Mouse (Mus musculus) adrenal gland, postnatal 36 days (tissue): ENCODE data around the gene Gm3676. TPM values are rescaled to one million over a fixed set of nuclear protein-coding genes. Genes with fewer than 3 reads are reported as not detected.
"Not testable (repeated sequence)": the region's sequence is repeated elsewhere in the genome, so short reads cannot be mapped to it uniquely, and the experiment has no call there.

Source experiments
- DNase-seq, 2 experiments: peaks; one replicate each; pipeline ENCODE4 v3.0.0; 2021; ENCODE audit warnings: mixed read lengths in 1 of 2
- long read RNA-seq, 2 experiments: library from polyadenylated mRNA; stranded (forward); transcript quantifications; one replicate each; pipeline ENCODE4 v2.0.0; 2021; ENCODE audit warnings: borderline sequencing depth in 2 of 2
- total RNA-seq, 2 experiments: library from RNA; stranded (reverse); gene quantifications; 2 replicates each; pipeline ENCODE4 v1.2.3; 2021

Gene Gm3676
- not detected for total RNA-seq
- long read RNA-seq, experiment 1 = 0 reads
- long read RNA-seq, experiment 2 = 0 reads

DNA sequence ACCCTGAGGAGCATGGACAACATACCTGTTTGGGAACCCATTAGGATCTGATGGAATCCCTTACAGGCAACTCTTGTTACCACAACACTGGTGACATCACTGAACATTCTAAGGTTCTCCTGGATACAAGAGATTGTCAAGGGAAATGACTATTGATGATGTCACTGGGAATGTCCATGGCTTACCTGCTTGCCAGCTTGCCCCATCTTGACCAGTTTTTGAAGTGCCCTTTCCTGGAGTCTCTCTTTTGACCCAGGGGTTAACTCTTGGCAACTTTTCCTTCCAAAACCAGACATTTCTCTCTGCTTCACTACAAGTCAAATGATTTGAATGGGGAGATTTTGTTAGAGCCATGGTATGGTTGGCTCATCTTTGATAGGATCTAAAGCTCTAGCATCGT lies at the start of gene Gm3676:
Gm3676 (minus strand) TSS at position 101 of the 400 bp plus-strand sequence.
- not testable (repeated sequence) for DNase-seq

GRCm38 (mm10) chr14:41648176-41648575 lies 1.9 kb upstream of the Gm3676 start:
- not testable (repeated sequence) for DNase-seq

- DNase-seq = not testable (repeated sequence)
These were observed 16.1 kb downstream of the Gm3676 start for GRCm38 (mm10) chr14:41630144-41630543.

DNA sequence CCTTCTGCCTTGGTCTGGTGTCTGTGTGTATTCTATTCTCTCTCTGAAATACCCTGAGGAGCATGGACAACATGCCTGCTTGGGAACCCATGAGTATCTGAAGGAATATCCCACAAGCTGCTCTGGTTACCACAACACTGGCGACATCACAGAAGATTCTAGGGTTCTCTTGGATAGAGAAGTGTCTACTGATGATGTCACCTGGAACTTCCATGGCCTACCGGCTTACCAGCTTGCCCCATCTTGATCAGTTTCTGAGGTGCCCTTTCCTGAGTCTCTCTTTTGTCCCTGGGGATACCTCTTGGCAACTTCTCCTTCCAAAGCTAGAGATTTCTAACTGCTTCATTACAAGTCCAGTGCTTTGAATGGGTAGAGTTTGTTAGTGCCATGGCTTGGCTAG lies 21.8 kb downstream of the Gm3676 start, which contains the start of gene Gm3072:
Gm3072 (minus strand) TSS at position 101 of the 400 bp plus-strand sequence.
- DNase-seq = not testable (repeated sequence)

- not testable (repeated sequence) for DNase-seq
These were observed 23.8 kb downstream of the Gm3676 start for GRCm38 (mm10) chr14:41622535-41622934.

GRCm38 (mm10) chr14:41610690-41611089 lies 35.6 kb downstream of the Gm3676 start:
- not testable (repeated sequence) for DNase-seq

- DNase-seq = not testable (repeated sequence)
These were observed 45.4 kb downstream of the Gm3676 start for GRCm38 (mm10) chr14:41600935-41601334.

Other genes with a start within 250 kb of the Gm3676 start
- not detected for gene Gm6482, start 238.2 kb downstream of the Gm3676 start, total RNA-seq
- not detected for gene Gm7954, start 193.0 kb downstream of the Gm3676 start, total RNA-seq
- gene Gm3486, start 157.0 kb downstream of the Gm3676 start, total RNA-seq = not detected
- not detected for gene Gm7970, start 90.9 kb downstream of the Gm3676 start, total RNA-seq
- gene 1700049E17Rik2, start 73.3 kb downstream of the Gm3676 start, total RNA-seq = not detected
- not detected for gene Gm3072, start 21.9 kb downstream of the Gm3676 start, total RNA-seq
- not detected for gene Gm8068, start 55.4 kb upstream of the Gm3676 start, total RNA-seq
- not detected for gene Gm7929, start 104.1 kb upstream of the Gm3676 start, total RNA-seq
- not detected for gene Gm47189, start 126.0 kb upstream of the Gm3676 start, total RNA-seq